Mouse (Mus musculus) right cerebral cortex, adult 2 months (tissue): ENCODE measurements around the gene Pcid2.

Experiments used
- DNase-seq, 2 experiments: peaks; one replicate each; pipeline ENCODE4 v3.0.0; 2021 to 2022; ENCODE audit warnings: low spot score in 2 of 2

Gene Pcid2

DNA sequence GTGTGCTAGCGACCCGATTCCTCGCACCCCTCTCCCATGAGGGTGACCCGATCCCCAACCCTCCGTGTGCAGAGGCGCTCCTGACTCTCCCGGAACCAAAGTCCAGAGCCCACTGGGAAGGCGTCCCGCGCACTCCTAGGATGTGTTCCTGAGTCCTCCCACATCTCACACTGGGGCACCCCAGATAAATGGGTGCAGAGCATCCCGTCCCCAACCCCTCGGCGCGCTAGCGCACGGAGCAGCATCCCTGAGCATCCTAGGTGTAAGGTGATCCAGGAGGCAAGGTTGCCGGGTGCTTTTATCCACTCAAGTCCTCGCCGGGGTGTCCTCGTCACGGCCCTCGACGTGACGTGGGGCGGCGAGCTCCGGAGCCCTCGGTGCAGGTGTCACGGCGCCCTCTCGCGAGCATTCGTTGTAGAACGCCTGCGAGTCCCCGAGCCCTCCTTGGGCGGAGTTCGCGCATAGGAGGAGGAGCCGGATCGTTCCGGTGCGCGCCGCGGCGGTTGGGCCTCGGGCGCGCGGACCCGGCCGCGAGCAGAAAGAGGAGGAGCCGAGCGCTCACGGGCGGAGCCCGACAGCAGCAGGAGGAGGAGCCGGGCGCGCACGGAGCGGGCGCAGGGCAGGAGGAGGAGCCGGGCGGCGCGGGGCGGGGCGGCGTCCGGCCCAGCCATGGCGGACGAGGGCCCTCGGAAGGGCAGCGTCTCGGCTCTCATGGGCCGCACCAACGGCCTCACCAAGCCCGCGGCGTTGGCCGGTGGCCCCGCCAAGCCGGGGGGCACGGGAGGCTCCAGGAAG is at the start of gene Pcid2, which contains the start of gene Cul4a:
TSS of gene Pcid2 (minus strand) at position 373 of the 795 bp plus-strand sequence.
TSS of gene Cul4a (plus strand) at position 535 of the 795 bp plus-strand sequence.
- peak; percentile 95 to 96 for DNase-seq

DNA sequence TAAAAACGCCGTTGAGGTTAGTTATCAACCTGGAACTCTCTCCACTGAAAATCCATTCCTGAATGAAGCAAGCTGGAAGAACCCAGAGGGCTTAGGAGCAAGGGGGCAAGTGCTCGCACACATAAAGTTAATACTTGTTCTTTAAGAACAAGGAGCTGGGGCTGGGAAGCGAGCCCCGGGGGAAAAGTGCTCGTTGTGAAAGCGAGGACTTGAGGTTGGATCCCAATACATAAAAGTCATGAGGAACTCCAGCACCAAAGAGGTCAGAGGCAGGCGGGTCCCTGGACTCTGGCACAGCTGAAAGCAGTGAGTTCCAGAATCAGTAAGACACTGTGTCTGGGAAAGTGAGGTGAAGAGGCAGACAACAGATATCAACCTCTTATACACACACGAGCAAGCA is 48.8 kb upstream of the Pcid2 start:
- DNase-seq: no peak

DNA sequence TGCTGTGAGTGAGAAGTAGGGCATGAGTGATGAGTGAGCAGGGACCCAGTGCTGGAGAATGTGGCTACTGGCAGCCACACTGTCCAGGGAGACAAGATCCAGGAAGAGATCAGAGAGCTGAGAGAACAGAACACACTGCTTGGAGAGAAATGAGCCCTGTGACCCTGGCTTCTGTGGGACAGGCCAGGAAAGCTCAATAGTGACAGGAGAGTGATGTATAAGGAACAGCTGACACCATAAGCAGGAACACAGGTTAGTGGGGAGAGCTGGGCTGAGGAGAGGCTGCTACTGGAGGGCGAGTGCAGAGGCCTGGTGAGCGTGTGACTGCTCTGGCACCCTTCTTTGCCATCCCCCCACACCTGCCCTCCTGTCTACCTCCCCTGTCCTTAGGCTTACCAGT is 45.7 kb upstream of the Pcid2 start:
- DNase-seq: no peak

GRCm38 (mm10) chr8:13149866-13150265 is 44.6 kb upstream of the Pcid2 start:
- DNase-seq: no peak

GRCm38 (mm10) chr8:13149287-13149686 is 44.0 kb upstream of the Pcid2 start:
- DNase-seq: no peak

DNA sequence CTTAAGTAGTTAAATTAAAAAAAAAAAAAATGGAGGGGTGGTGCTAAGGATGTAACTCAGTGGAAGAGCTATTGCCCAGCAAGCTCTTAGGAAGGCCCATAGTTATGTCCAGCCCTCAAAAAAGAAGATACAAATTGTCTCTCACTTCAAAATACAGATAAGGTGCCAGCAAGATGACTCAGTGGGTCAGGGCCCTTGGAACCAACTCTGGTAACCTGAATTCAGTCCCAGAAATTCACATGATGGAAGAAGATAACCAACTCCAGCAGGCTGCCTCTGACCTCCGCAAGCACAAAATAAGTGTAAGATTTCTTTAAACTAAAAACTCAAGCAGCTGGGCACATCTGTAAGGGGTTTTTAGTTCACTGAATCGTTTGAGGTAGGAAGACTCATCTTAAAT is 43.2 kb upstream of the Pcid2 start:
- no peak for DNase-seq

DNA sequence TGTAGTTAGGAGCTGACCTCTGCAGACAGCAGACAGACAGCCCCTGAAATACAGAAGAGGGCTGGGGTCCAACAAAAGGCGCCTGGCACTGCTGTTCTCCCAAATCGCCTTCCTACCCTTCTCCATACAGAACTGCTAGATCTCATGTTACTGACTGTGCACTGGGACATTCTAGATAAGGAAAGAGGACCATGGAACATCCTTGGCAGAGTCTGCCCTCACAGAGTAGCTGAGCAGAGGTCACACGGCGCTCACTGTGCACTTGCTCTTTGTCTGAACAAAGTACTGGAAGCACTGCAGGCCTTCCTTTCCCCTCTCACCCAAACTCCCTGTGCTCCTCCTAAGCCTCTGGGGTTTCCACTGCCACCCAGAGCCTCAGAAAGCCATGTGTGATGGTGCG is 36.4 kb upstream of the Pcid2 start:
- DNase-seq: no peak

- no peak for DNase-seq
Observed at GRCm38 (mm10) chr8:13139641-13140182, 34.5 kb upstream of the Pcid2 start.

DNA sequence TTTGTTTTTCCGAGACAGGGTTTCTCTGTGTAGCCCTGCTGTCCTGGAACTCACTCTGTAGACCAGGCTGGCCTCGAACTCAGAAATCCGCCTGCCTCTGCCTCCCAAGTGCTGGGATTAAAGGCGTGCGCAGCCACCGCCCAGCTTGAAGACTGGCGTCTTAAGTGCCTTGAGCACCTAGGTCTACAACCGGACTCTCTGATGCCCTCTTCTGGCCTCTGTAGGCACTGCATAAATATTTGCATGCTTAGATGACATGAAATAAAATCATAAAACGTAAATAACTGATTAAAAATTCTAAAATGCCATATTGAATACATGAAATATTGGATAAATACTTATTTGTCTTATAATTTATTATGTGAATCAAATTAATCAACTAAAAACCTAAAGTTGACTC is 27.0 kb upstream of the Pcid2 start:
- DNase-seq: peak; percentile 66 to 68

GRCm38 (mm10) chr8:13124897-13125296 is 19.6 kb upstream of the Pcid2 start:
- DNase-seq: no peak

DNA sequence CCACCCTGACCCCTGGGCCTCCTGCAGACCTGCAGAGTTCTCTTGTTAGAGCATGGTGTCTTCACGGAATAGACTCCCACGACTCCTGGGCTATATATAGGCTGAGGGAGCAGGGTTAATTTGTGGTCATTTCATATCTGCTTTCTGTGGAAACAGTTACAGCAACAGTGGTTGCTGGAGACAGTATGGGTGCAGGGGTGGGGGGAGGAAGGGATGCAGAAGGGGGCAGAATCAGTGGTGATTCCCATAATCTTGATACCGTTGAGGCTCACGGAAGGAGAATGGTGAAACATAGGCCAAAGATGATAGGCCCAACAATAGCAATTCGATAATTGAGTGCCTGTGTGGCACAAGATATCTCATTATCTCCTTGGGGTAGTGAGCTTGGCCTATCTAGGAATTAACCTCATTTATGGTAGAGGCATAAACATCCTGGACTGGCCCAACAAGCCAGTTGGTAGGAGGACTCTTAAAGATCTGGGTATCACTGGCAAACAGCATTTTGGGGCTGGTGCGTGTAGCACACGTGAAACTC is 17.7 kb upstream of the Pcid2 start:
- DNase-seq: no peak

- DNase-seq: no peak
Observed at GRCm38 (mm10) chr8:13120882-13121665, 15.8 kb upstream of the Pcid2 start.

DNA sequence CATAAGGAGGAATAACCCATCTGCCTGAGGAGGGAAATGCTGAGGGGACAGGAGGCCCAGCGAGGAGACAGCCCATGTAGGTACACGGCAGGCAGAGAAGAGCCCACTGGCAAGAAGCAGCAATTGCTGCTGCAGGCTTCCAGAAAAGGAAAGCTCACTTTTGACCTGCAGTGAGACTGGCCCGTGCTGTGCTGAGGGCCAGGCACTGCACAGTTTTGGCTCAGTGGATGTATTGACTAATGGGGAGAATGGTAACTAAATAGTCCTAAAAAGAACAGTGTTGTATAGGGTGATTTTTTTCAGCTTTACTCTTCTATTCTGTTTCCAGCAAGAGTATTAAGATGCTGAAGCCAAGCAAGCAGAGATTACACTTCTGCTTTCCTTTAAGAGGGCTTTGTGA is 13.3 kb upstream of the Pcid2 start:
- DNase-seq: no peak

GRCm38 (mm10) chr8:13117096-13117495 is 11.8 kb upstream of the Pcid2 start:
- no peak for DNase-seq

DNA sequence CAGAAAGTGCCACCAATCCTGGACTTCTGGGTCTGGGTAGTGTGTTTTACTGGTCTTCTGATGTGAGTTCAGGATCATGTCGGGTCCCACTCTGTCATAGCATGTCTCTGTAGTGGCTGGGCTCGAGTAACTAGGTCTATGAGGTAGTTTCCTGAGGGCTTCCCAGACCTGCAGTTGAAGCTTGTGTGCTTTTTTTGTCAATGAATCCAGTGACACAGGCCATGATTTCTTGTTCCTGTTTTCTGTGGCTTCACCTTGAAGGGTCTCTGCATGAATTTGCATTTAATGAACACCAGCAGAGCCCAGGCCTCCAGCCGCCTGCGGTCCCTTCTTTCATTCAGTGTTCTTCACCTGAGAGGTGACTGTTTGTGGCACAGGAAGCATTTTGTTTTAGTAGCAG is 8.0 kb upstream of the Pcid2 start:
- no peak for DNase-seq

DNA sequence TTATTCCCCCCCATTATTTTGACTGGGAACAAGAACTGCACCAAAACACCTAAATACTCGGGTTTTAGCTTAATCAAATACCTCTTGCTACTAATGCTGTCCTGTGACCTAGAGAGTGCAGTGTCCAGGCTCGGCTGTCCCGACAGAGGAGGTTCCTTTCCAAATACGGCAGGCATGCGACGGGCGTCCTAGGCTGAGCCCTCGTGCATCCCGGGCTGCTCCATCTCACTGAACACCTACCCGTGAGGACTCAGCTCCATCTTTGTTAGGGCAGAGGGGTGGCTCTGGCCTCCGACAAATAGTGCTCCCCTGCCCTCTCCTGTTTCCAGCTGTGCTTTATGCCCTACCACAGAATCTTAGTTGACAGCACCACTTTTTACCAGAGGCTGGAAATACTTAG is 6.7 kb upstream of the Pcid2 start:
- DNase-seq: no peak

GRCm38 (mm10) chr8:13109416-13109960 is 4.2 kb upstream of the Pcid2 start:
- DNase-seq: no peak

- no peak for DNase-seq
Observed at GRCm38 (mm10) chr8:13108967-13109366, 3.7 kb upstream of the Pcid2 start.

GRCm38 (mm10) chr8:13107990-13108638 is 2.9 kb upstream of the Pcid2 start:
- DNase-seq: no peak

DNA sequence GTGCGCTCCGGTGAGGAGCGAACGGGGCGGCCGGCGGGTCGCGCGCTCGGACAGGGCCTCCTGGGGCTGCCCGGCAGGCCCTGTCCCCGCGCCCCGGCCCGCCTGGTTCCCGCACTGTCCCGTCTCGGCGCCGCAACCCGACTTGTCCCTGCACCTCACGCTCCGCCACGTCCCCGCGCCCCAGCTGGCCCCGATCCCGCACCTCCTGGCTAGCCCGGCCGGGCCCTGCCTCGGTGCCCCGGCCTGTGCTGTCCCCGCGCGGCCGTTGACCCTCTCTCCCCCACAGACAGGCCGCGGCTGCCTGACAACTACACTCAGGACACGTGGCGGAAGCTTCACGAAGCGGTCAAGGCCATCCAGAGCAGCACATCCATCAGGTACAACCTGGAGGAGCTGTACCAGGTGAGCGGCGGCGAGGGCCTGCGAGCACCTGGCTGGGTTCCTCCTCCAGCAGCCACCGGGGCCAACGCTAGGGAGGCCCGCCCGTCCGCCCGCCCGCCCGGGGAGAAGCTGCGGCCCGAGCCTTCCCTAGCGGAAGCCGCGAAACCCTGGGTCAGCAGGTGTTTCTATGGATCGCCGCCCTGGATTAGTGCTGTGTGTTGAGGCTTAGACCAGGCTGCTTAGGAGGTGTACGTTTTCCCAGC is 771 bp upstream of the Pcid2 start:
- DNase-seq: peak in 1 of 2 experiments; percentile 18

GRCm38 (mm10) chr8:13104691-13105086 is 570 bp downstream of the Pcid2 start:
- DNase-seq: peak; percentile 89 to 94
